Mouse (Mus musculus) cerebellum, postnatal 36 days (tissue): ENCODE results near the gene Maco1.
A peak's percentile ranks its signal among the peaks of the same experiment; 100 is the strongest.

Experiments used
- DNase-seq, 2 experiments: peaks; one replicate each; pipeline ENCODE4 v3.0.0; 2021 to 2022; ENCODE audit warnings: mixed read lengths in 2 of 2

Maco1 gene

GRCm38 (mm10) chr4:134853259-134853636 is at the start of gene Maco1:
TSS of gene Maco1 (minus strand) at chr4:134853345.
- DNase-seq: peak; percentile 99 to 100

GRCm38 (mm10) chr4:134901126-134901525 is 48.0 kb upstream of the Maco1 start:
- DNase-seq: peak; percentile 31 to 37

DNA sequence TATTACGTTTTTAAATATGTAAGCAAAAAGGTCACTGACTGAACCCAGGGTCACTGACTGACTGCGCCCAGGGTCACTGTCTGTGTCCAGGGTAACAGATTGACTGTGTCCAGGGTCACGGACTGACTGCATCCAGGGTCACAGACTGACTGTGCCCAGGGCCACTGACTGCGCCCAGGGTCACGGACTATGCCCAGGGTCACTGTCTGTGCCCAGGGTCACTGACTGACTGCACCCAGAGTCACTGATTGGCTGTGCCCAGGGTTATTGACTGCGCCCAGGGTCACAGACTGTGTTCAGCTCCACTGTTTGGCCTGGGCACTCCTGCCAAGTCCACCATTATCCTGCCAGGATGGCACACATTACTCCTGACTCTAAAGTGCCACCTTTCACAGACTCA is 44.1 kb upstream of the Maco1 start:
- DNase-seq: no peak

GRCm38 (mm10) chr4:134892096-134892495 is 39.0 kb upstream of the Maco1 start:
- DNase-seq: peak; percentile 72 to 79

DNA sequence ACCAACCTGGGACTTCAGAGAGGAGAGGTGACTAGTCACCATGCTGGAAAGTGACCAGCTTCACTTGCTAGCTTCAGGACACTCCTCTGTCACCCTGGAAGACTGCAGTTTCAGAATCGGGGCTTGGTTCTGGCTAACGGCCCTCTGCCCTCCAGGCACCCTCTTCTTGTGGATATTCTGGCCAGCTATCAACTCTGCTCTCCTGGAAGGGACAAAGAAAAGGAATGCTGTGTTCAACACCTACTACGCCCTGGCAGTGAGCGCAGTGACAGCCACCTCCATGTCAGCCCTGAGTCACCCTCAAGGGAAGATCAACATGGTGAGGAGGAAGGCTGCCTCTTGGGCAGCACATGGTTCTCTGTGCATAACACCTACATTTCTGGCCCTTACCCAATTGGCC is 31.2 kb upstream of the Maco1 start:
- no peak for DNase-seq

- no peak for DNase-seq
Observed at GRCm38 (mm10) chr4:134883808-134884207, 30.7 kb upstream of the Maco1 start.

GRCm38 (mm10) chr4:134883266-134883665 is 30.1 kb upstream of the Maco1 start:
- DNase-seq: peak in 1 of 2 experiments; percentile 22

DNA sequence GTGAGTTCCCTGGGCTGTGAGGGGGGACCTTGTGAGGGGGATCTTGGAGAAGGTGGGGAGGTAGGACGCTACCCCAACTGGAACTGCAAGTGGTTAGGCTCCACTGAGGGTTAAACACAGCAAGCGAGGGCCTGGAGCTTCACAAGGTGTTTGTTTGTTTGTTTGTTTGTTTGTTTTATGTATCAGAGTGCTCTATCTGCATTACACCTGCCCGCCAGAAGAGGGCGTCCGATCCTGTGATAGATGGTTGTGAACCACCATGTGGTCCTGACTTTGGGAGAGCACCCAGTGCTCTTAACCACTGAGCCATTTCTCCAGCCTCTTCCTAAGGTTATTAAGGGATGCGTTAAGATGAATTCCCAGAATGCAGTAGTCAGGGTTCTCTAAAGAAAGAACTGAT is 26.9 kb upstream of the Maco1 start:
- peak; percentile 31 for DNase-seq

- peak; percentile 74 to 79 for DNase-seq
Observed at GRCm38 (mm10) chr4:134879410-134879981, 26.4 kb upstream of the Maco1 start.

DNA sequence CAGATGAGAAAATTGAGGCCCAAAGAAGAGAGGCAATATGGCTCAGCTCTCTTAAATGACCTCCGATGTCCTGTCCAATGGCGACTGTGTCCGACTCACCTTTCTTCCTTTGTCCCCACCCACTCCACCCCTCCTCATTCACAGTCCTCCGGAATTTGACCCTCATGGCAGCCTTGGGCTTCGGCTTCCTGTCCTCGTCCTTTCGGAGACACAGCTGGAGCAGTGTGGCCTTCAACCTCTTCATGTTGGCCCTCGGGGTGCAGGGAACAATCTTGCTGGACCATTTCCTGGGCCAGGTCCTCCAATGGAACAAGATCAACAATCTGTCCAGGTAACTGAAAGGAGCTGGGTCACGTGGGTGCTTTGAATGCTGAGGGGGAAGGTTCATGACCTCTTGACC is 23.0 kb upstream of the Maco1 start:
- DNase-seq: no peak

GRCm38 (mm10) chr4:134871950-134872349 is 18.8 kb upstream of the Maco1 start:
- no peak for DNase-seq

GRCm38 (mm10) chr4:134871477-134871876 is 18.3 kb upstream of the Maco1 start:
- no peak for DNase-seq

GRCm38 (mm10) chr4:134869815-134870375 is 16.8 kb upstream of the Maco1 start:
- no peak for DNase-seq

DNA sequence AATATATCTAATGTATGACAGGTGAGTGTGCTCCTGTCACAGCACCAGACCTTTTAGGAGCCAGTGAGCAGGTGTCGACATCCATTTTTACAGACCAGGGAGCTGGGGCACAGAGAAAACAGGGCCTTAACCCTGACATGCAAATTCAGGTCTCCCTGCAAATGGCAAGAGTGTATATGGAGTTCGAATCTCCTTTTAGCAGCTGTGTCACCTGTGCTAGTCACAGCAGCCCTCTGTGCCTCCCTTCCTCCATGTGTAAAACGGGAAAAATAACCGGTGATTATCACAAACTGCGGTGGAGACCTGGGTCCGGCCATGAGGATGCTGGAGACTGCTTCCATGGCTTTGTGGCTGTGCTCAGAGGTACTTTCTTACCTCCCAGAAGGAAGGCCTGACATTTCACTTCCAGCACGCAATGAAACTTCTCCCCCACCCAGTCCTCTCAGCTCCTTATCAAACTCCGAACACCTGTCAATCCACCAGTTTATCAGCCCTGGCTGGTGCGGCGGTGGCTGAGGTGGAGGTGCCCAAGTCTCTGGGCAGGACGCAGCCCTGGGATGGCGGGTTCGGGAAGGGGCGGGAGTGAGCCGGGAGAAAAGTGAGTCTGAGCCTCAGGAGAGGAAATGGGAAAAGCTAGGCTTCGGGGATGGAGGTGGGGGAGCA is 16.1 kb upstream of the Maco1 start:
- DNase-seq: no peak

- DNase-seq: no peak
Observed at GRCm38 (mm10) chr4:134868490-134868889, 15.3 kb upstream of the Maco1 start.

DNA sequence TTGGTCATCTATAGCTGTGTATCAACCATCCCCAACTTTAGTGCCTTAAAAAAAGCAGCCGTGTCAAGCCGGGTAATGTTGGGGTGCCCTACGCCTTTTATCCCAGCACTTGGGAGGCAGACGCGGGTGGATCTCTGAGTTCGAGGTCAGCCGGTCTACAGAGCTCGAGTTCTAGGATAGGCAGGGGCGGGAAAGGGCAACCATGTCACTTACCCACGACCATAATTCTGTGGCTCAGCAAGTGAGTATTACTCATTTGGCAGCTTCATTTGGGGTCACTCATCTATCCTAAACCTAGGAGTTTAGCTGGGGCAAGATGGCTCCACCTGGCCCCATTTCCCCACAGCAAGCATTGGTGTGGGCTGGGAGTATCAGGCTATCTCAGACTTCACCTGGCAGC is 14.9 kb upstream of the Maco1 start:
- no peak for DNase-seq

DNA sequence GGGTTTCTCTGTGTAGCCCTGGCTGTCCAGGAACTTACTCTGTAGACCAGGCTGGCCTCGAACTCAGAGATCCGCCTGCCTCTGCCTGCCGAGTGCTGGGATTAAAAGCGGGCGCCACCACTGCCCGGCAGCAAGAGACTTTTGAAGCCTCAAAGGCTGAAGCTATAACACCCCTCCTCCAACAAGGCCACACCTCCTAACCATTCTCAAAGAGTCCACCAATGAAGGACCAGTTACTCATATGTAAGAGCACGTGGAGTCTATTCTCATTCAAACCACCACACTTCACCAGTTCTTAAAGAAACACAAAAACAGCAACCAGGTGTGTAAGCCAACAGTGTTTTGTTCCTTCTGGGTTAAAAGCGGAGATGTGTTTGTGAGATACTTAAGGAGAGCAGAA is 14.5 kb upstream of the Maco1 start:
- DNase-seq: no peak

- DNase-seq: no peak
Observed at GRCm38 (mm10) chr4:134867213-134867612, 14.1 kb upstream of the Maco1 start.

- DNase-seq: no peak
Observed at GRCm38 (mm10) chr4:134865789-134866188, 12.6 kb upstream of the Maco1 start.

GRCm38 (mm10) chr4:134865340-134865739 is 12.2 kb upstream of the Maco1 start:
- DNase-seq: no peak

- DNase-seq: no peak
Observed at GRCm38 (mm10) chr4:134863937-134864729, 11.0 kb upstream of the Maco1 start, which contains the start of gene Rhd. TSS of gene Rhd (plus strand) at chr4:134864536.

DNA sequence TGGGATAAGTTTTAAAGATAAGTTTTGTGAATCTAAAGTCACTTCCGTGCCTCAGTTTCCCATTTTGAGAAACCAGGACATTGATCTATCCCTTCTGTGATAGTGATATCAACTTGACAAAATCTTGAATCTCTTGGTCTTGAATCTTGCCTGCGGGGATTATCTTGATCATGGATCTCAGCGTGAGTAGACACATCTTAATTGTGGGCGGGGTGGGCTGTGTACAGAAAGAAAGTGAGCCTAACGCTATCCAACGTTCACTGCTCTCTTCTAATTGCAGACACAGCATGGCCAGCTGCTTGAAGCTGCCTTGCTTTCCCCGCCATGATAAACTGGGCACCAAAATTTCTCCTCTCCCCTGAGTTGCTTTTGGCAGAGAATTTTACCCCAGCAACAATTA is 9.9 kb upstream of the Maco1 start:
- DNase-seq: no peak

DNA sequence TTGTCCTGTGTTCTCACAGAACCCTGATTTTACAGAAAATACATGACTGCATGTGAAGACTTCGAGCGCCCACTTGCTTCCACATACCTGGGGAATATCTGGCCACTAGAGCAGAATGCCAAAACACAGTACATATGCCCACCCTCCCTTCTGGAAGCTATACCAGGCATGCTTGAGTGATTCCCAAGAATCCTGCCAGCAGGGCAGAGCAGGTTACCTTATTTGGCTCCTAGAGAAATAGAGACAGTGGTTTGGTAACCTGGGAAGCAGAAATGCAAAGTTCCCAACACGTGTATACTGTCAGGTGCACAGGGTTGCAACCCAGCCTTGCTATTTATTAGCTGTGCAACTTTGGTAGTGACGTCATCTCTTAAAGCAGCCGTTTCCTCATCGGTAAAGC is 8.7 kb upstream of the Maco1 start:
- no peak for DNase-seq

DNA sequence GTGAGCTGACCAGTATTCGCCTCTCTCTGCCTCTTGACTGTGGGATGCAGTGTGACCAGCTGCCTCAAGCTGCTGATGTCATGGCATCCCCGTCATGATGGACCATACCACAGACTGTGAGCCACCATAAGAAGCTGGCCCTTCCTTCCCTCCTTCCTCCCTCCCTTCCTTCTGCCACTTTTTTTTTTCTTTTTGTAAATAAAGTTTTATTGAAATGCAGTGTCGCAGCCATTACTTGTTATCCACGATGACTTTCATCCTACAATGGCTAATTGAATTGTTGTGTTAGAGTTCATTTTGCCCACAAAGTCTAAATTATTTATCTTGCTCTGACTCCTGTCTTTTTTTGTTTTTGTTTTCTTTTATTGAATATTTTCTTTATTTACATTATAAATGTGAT is 5.3 kb upstream of the Maco1 start:
- no peak for DNase-seq
